Mouse (Mus musculus): ENCODE data around the gene Col9a1.

Col9a1 gene

DNA sequence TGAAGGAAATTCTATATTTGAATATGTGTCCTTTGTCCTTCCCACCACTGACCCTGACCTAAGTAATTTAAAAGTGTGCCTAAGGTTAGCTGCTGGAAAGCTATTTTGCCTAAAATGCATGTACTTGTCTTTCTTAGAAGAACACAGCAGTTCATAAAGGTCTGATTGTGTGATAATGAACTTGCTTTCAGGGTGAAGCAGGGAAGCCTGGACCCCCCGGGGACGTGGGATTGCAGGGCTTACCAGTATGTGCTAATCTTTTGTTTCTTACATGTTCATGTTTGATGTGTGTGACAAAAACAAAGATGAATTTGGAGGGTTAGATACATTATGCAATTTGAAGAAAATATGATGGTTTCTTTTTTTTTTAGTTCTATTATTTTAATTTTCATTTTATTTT lies 44.8 kb downstream of the Col9a1 start:
- no peak for DNase-seq (ENCODE audit: low spot score)

DNA sequence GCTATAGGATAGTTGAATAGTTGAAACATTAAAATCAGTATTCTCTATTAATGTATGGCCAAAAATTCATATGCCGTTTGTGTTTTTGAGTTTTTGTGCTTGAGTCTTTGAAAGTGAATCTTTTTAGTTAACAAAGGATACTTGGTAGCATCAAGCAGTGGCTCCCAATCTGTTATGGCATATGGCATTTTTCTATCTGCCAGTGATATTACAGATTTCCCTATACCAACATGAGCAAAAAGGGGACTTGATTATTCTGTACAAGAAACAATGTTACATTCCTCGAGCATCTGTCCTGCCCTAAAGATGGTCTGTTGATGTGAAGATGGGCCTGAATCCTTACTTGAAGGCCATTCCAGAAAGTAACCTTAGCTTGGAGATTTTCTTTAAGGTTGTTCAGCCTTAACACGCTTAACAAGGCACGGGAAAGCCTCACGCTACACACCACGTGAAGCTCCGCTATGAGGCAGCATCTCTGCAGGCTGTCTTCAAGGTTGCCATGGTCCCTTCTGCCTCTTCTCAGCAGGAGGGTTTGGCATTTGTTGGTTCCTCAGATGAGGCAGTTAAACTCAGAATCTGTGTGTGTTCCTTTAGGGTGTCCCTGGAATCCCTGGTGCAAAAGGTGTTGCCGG lies 45.7 kb downstream of the Col9a1 start:
- DNase-seq (ENCODE audit: low spot score), result peak; percentile 47

DNA sequence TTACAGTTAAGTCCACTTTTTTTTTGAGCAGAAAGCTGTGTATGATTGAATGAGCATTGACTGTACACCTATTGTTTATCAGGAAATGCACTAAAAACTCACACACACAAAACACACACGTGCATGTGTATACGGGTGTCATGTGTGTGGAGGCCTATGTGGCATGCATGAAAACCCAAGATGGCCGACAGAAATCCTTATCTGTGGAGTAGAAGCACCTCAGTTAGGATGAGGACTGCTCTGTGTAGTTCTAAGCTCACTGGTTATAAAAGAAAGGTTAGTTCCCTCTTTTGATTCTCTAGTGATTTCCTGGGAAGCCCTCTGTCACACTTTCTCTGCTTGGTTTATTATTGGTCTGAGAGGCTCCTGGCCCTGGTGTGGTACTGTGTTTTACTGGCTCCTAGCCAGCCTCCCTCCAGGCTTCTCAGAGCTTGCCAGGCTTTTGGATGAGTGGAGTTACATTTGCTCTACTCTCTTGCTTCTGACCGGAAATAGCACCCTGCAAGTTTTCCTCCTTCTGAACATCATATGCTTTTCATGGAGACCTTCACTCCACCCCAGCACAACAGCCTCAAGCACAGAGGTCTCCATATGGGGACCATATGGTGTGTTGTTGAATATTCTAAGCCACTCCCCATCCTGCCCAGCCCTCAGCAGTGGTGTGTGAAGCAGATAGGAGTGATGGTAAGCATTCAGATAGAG lies 48.6 kb downstream of the Col9a1 start:
- DNase-seq (ENCODE audit: low spot score), result peak; percentile 27

DNA sequence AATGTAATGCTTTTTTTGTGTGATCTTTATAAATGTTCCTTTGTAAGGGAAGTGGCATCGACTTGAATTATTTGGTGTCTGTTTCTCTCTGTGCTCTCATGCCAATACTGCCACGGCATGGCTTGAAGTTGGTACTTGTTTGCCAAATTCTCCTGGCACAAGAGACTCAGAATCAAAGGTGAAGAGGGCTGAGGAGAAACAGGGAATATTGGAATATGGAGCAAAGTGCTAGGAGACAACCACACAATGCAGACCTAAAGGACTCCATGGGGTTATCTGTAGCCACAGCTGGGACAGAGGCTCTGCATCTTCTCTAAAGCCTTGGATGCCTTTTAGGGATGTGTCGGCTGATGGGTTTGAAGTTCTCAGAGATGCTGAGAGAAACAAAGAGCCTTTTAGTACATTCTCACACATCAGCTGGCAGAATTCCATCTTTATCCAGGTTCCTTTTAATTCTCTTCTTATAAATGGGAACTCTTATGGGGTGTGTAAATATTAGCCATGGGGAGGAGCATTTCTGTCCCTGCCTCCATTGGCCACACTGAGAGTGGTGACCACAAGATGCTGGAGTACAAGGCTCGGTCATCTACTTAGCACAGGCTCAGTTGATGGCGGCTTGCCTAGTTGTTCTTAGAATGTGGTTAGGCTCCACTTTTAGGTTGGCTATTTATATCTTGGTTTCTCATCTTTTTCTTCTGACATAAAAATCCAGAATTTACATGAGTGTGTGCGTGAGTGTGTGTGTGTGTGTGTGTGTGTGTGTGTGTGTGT lies 49.7 kb downstream of the Col9a1 start:
- DNase-seq (ENCODE audit: low spot score), result no peak

DNA sequence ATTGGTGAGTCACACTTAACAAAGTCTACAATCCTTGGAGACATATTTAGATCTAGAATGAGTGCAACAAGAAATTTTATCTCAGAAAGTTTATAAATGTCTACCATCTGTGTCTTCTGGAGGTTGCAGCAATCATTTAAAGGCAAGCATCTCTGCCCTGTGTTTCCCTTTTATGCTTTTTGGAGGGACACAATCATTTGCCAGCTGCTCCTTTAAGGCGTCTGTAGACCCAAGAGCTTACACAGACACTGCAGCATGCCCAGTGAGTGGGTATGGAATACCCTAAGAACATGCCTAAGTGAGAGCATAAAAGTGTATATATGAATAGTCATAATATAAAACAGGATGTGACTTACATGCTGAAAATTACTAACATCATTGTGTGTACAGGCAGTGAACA lies 52.1 kb downstream of the Col9a1 start:
- no peak for DNase-seq (ENCODE audit: low spot score)

DNA sequence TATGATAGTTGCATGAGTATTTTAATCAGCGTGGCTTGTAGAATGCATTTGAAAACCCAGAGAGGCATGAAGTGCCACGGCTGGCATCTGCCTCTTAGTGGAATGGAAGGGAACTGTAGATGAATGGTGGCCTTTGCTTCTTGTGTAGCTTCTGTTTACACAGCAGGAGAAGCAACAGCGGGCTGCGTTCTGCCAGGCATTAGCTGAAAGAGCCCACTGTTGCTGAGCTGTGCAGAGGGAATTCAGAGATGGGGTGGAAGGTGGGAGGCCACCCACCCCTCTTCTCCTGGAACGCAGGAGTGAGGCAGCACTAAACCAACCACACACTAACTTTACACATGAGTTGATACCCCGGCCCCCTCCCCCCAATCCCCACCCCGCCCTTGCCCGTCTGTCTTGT lies 53.0 kb downstream of the Col9a1 start:
- DNase-seq (ENCODE audit: low spot score), result peak; percentile 25

DNA sequence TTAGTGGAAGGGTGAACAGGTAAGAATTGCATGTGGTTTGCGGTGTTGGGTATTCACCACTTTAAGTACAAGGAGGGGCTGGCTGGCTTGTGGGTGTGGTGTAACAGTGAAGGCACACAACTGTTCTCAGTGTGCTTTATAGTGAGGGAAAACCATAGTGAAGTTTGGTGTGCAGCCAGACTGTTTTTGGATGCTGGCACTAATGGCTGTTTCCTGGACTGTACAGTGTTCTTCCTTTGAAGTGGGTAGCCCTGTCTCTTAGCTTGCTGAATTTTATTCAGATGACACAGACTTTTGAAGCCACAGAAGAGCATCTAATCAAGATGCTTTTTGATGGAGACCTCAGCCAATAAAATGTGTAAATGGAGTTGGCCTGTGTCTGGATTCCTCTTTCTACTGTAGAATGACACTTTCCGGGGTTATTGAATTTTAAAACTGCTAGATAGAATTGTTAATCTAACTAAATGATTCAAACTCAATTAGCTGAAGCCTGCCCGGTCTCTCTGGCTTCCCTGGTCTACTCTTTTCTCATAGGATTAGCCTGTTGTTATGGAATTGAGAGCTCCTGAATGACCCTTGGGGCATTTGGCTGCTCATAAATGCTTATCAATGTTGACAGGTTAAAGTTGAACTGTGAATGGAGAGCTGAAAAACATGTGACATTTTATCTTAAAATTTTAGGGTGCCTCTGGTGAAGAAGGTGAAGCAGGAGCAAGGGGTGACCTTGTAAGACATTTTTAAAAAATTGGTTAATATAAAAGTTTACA lies 54.3 kb downstream of the Col9a1 start:
- DNase-seq (ENCODE audit: low spot score), result no peak

DNA sequence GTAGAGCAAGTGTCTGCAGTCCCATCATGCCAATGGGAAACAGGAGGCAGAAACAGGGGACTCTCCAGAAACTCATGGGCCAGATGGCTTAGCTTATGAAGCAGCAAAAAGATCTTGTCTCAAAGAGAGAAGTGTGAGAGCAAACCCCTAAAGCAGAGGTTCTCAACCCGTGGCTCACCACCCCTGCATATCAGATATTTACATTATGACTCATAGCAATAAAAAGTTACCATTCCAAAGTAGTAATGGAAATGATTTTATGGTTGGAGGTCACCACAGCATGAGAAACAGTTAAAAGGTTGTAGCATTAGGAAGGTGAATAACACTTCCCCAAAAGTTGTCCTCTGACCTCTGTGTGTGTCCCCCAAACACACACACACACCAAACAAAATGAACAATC lies 58.9 kb downstream of the Col9a1 start:
- no peak for DNase-seq (ENCODE audit: low spot score)

DNA sequence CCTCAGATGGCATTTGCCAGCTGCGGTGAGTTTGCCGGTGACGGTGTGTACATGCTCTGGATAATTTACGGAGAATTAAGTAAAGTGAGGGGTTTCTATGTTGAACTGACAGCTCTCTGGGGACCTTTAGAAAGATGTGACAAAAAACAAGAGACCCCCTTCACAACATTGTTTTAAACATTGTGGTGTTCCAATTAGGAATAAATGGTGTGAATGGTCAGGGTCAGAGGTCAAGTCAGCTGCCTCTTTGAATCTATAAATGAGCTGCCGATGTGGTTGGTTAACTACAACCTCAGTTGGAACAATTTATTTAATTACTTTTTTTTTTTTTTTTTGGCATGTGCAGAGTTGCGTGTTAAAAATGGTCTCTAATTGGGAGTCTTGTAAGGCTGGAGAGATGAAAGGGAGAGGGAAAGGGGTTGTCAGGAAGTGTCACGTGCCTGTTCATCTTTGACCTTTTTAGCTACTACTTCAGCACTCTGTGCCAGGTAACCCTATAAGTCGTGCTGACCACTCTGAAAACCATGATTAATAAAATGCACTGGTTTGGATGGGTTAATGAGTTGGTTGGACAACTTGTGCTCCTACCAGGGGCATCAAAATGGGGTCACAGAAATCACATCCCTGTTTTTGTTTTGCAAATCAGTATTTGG lies 62.8 kb downstream of the Col9a1 start:
- DNase-seq (ENCODE audit: low spot score), result no peak

DNA sequence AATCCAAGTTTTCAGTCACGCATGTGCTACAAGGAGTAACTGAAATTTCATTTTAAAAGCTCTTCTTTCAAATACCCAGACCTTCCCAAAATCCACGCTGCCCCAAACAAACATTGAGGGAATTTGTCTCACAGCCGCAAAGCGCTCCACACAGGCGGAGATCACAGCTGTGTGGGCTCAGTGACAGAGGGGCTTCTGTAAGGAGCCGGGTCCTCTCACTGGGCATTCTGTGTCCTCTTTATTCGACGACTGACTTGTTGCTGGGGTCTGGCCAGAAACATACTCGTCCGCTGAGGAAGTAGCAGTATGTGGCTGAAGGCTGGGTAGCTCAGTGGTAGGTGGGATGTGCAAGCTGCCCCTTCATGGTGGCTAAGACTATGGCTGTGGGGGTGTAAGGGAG lies 67.5 kb downstream of the Col9a1 start:
- no peak for DNase-seq (ENCODE audit: low spot score)

DNA sequence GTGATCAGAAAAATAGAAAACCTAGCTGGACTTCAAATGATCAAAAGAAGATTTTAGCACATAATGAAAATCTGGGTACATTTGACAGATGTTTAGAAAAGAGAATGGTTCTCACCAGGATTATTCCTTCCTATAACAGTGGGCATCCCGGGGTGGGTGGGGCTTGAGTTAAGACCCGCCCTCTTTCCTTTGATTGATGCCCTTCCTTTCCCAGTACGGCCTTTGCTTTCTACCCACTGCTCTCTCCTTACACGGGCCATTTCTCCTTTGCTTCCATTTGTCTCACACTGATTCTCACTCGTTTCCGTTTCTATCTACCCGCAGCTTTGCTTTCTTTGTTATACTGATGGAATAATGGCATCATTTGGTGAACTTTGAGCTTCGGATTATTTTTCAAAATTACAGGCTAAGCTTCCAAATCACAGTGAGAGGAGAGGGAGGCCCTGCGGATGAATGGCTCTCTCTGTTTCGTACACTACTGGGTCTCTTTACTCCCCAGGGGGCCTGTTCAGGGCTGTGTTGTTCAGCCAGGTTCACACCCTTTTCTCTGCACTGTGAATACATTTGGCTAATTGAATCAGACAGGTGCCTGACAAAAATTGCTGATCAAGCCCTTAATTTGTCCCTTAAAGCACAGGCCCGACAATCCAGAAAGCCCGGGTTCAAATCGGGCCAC lies 68.4 kb downstream of the Col9a1 start:
- no peak for DNase-seq (ENCODE audit: low spot score)

DNA sequence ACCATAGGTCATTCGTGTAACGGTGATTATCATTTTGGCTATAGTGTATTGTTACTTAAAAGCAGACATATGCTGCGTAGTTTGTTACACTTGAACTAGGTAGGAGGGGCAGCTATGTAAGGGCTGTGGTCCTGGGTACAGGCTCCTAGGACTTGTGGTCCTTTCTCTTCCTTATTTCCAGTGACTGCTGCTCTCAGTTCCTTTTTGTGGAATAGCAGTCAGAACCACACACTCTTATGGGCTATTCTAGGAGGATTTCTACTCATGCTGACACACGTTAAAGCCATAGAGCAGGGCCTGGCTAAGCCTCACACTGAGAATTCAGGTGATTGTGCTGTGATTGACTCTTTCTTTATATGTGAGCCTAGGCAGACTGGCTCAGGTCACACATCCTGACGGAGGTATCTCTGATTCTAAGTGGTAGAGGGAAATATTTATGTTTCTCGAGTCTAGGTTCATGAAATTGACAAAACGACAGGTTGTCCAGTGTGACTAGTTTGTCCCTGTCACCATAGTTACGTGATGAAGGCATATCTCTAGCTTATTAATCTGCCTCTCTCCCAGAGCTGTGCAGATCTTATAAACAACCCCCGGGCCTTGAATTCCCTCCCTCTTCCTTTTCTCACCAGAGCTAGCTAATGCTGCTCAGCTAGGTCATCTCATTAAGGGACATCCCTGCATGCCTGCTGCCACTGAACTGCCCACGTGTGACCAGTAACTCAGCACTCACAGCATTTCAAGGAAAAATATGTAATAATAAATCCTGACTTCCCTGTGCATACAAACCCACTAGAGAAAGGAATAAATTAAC lies 71.1 kb downstream of the Col9a1 start:
- no peak for DNase-seq (ENCODE audit: low spot score)

DNA sequence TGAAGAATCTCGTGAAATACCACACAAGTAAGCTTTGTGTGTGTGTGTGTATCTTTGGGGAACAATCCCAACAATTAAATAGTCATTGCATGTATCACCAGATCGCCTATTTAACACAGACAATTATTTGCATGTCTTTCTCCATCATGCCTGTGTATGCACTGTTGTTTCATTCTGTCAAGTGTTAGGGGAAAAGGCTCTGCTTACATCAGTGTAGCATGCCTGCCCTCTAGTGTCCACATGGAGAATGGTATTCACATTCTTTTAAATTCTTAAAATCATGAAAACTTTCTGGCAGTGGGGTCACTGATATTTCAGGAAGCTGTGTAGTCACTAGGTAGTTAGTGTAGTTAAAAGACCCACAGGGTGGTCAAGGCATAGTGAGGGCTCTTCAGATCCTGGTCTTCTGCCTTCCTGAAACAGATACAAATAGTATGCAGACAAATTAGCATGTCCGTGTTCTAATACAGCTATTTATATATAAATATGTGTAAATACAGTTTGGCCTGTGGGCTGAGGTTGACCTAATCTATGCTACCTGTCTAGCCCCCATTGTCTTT lies 71.8 kb downstream of the Col9a1 start:
- DNase-seq (ENCODE audit: low spot score), result peak; percentile 57

DNA sequence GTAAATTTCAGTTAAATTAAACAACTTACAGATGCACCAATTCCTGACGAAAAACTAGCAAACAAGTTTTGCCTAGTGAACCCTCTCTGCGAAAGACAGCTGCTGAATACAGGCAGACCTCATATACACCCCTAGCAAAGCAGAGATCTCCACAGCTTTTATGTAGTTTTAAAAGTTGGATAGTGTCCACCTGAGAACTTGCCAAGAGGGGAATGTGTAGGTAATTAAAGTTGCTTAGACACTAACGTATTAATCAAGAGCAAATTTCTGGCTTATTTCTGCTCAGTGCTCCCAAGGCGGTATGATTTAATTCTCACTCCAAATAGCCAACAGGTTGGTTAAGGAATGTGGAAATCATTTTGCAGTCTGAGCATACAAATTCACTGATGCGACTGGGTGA lies 80.6 kb downstream of the Col9a1 start:
- DNase-seq (ENCODE audit: low spot score), result no peak

DNA sequence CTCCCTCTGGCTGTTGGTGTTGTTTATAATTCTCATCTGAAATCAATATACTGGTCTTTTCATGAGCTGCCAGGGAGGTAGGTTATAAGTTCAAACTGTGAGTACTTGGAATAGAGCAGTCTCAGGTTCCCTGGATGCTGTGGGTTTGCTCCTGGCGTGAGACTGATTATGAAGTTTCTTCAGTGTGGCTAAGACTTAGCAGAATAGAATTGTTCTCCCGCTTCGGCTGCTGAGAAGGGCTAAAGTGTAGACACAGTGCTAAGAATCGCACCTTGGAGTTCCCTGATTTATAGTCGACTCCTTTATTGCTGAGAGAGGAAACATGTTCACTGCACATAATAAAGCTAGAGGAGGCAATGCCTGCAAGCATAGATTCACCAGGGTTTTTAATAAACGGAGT lies 82.0 kb downstream of the Col9a1 start:
- no peak for DNase-seq (ENCODE audit: low spot score)

DNA sequence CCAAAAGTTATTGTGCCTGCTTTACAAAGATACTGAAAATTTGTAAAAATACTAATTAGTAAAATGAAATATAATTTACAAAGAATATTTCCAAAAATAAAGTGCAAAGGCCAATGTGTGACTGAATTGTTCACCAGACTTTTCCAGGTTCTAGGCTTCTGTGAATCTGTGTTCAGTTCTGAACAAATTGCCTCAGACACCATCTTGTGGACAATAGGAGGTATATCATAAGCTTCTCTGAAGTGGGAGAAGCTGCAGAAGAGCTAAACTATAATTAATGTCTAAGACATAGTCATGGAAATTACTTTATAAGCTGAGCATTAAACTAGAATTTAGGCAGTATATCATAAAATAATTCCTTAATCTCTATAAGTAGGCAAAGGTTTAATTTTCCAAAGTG lies 83.8 kb downstream of the Col9a1 start:
- DNase-seq (ENCODE audit: low spot score), result no peak

DNA sequence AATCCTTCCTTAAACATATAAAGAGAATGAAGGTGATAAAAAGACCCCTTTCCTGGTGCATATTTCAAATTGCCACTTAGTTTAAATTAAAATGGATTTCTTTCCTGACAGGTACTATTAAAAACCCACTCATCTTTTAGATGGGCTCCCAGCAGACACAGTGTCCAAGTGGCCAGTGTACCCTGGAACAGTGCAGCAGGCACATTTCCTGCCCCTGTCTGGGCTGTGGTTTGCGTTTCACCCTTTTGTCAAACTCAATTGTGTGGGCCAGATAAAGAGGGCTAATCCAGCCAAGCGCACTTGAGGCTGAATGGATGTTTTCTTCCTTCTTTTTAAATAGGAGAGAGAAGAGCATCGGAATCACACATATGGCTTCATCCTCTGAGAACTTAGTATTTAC lies 89.6 kb downstream of the Col9a1 start:
- DNase-seq (ENCODE audit: low spot score), result no peak

DNA sequence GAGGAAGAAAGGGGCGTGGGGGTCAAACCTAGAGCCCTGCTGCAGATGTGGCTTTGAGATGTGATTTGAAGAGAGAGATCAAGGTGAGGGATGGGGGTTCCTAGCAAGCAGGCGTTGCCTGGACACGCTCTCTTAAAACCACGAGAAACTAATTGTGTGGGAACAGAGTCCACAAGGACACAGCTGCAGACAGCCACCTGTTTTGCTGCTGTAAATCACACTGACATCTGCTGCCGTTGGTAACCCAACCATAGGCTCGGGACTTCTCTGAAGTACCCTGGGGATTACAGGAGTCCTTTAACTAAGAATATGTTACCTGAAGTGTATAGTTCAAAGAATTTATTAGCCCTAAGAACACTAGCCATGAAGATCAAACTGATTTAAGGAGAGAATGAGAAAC lies 109.0 kb downstream of the Col9a1 start:
- DNase-seq (ENCODE audit: low spot score), result no peak

DNA sequence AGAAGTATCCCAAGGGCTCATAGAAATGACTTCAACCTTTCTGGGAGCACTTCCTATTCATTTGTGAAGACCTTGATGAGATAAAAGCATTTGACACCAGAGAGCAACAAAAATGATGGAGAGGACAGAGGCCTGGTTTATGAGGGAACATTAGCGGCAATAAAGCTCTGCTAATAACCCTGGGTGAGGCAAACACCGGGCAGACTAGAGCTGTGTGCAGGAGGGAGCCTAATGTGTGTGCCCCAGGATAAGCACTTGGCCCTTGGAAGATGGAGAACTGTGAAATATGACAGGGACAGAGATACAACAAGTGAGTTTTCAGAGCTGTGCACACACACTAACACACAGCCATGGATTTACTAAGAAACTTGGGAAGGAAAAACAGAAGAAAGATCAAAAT lies 115.1 kb downstream of the Col9a1 start:
- DNase-seq (ENCODE audit: low spot score), result no peak

Measured in layer of hippocampus, adult 11-12 months (tissue).